In the genomic region with DNA sequence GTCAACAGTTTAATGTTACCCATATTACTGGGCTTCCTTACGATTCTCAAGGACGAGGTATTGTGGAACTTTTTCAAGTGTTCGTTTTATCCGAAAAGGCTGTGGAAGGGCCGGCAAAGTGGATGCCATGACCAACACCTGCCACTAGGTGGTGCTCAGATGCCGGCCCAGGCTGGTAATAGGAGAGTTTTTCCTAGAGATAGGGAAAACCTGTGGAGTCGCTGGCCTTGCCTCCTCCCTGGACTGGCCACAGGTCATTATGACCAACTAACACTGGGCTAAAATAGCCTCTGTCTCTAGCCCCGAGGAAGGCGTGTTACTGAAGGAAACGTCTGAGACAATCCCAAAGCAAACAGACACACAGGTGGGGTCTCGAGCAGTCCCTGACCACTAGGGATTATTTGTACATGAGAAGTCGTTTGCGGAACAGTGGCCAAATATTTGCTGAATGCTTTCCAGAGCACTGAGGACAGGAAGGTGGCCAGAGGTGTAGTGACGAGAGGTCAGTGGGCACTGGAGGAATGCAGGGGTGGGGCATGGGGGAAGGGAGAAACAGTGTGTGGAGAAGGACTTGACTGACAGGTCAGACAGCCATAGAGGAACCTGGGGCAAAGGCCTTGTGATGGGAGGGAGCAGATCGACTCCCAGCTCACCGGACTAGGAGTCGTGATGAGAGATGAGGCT, we compare ENCODE assay signal across 8 mouse cellular contexts. TPM values are rescaled to one million over a fixed set of nuclear protein-coding genes. Genes with fewer than 3 reads are reported as not detected.
DNase-seq lines count a peak whose midpoint lies in the region; ATAC-seq and TF ChIP-seq lines count a peak whose summit lies in the region.

No protein-coding gene starts in this region.

- TF ChIP-seq CTCF in CH12.LX (conservative IDR thresholded peaks at IDR 0.05 in 1 of 2, IDR thresholded peaks at IDR 0.05 in 1 of 2; ENCODE audit: low read depth in 2 of 2, low read length in 2 of 2) = peak; percentile 54 to 86; a peak in 3 of 4 replicates
- peak; percentile 97 for TF ChIP-seq CTCF in stomach, postnatal 0 days (IDR thresholded peaks at IDR 0.05; ENCODE audit: low read depth)

- peaks cover 4% of the 10 kb centered on the region for H3K27me3 ChIP-seq in CH12.LX (replicated peaks)
- peaks cover 8% of the 10 kb centered on the region; the same call in 1 of the 2 replicates for H3K27me3 ChIP-seq in heart, embryonic 13.5 days (replicated peaks)
- no peaks in the 10 kb centered on the region for H3K27me3 ChIP-seq in kidney, embryonic 16.5 days (ENCODE audit: insufficient read depth, low read length)
- 0 out of 2 replicates have a peak, but pooled peaks cover 3% of the 10 kb centered on the region for H3K27me3 ChIP-seq in liver, embryonic 11.5 days (replicated peaks; ENCODE audit: control insufficient read depth, insufficient read depth, low read length)
- H3K27me3 ChIP-seq in stomach, postnatal 0 days (ENCODE audit: control insufficient read depth, insufficient read depth, low read length) = no peaks in the 10 kb centered on the region

- peak overlapping the region; percentile 90 for H3K4me2 ChIP-seq in CH12.LX (ENCODE audit: insufficient read depth, low read depth, poor library complexity, severe bottlenecking)
- H3K4me2 ChIP-seq in heart, embryonic 13.5 days = peak overlapping the region; percentile 54
- no peak overlapping the region for H3K4me2 ChIP-seq in kidney, embryonic 16.5 days (replicated peaks; ENCODE audit: low read depth, low read length)
- H3K4me2 ChIP-seq in liver, embryonic 11.5 days = peak overlapping the region; percentile 47
- H3K4me2 ChIP-seq in stomach, postnatal 0 days (replicated peaks; ENCODE audit: low read depth) = peak overlapping the region; percentile 25

- in situ Hi-C loops in CH12.LX (cut with MboI; ENCODE audit: low pct_ligation_motif_present, low pct_unique_long_range_greater_than_20kb, low sequenced_read_pairs) = no loop called here

- H3K27ac ChIP-seq in CH12.LX (ENCODE audit: insufficient read depth, low read depth) = no peak overlapping the region
- 0 out of 2 replicates have a peak overlapping the region, but pooled peaks have one; percentile 2 for H3K27ac ChIP-seq in brown adipose tissue, adult 24 weeks (replicated peaks; ENCODE audit: low read depth, low read length)
- no peak overlapping the region for H3K27ac ChIP-seq in heart, embryonic 13.5 days (replicated peaks)
- H3K27ac ChIP-seq in kidney, embryonic 16.5 days (ENCODE audit: low read length) = no peak overlapping the region
- H3K27ac ChIP-seq in liver, embryonic 11.5 days (ENCODE audit: low read depth, low read length) = peak overlapping the region; percentile 66
- H3K27ac ChIP-seq in stomach, postnatal 0 days (replicated peaks) = 0 out of 2 replicates have a peak overlapping the region, but pooled peaks have one; percentile 24

- WGBS in heart, embryonic 13.5 days = 17% methylated on average over 17 of the region's 17 CpGs
- WGBS in kidney, embryonic 16.5 days = 17% methylated on average over 17 of the region's 17 CpGs
- WGBS in liver, embryonic 11.5 days = 22% methylated on average over 17 of the region's 17 CpGs
- 10% methylated on average over 17 of the region's 17 CpGs for WGBS in stomach, postnatal 0 days

- peak; percentile 35; the same call in 1 of the 2 replicates for TF ChIP-seq POLR2A in CH12.LX (IDR thresholded peaks at IDR 0.05; ENCODE audit: low read depth, low read length)

- H3K36me3 ChIP-seq in CH12.LX (replicated peaks in 1 of 2; ENCODE audit: control insufficient read depth in 1 of 2, insufficient read depth in 1 of 2, low read length in 1 of 2) = no peaks in the 10 kb centered on the region
- no peaks in the 10 kb centered on the region for H3K36me3 ChIP-seq in heart, embryonic 13.5 days
- H3K36me3 ChIP-seq in kidney, embryonic 16.5 days (ENCODE audit: insufficient read depth, low read length) = no peaks in the 10 kb centered on the region
- no peaks in the 10 kb centered on the region for H3K36me3 ChIP-seq in liver, embryonic 11.5 days (ENCODE audit: control insufficient read depth, insufficient read depth, low read length)
- H3K36me3 ChIP-seq in stomach, postnatal 0 days (ENCODE audit: control insufficient read depth, insufficient read depth, low read length) = no peaks in the 10 kb centered on the region

- dilution Hi-C loops in CH12.LX (cut with MboI; ENCODE audit: extremely low pct_ligation_motif_present, extremely low pct_unique_long_range_greater_than_20kb, low sequenced_read_pairs) = no loop called here

- no peaks in the 10 kb centered on the region for H3K9me3 ChIP-seq in CH12.LX (replicated peaks; ENCODE audit: low read length)
- H3K9me3 ChIP-seq in heart, embryonic 13.5 days = peaks cover under 1% of the 10 kb centered on the region; the same call in 1 of the 2 replicates
- H3K9me3 ChIP-seq in kidney, embryonic 16.5 days (ENCODE audit: low read length) = no peaks in the 10 kb centered on the region
- H3K9me3 ChIP-seq in liver, embryonic 11.5 days (ENCODE audit: control insufficient read depth, low read length) = no peaks in the 10 kb centered on the region
- H3K9me3 ChIP-seq in stomach, postnatal 0 days (ENCODE audit: control insufficient read depth, low read length) = no peaks in the 10 kb centered on the region

- TF ChIP-seq RAD21 in CH12.LX (IDR thresholded peaks at IDR 0.05; ENCODE audit: low read depth, low read length) = peak; percentile 83

- peak; percentile 68 for ATAC-seq in erythroid progenitor cell, adult 5-6 weeks (replicated peaks; ENCODE audit: low FRiP score, poor library complexity, severe bottlenecking)
- ATAC-seq in heart, embryonic 13.5 days (ENCODE audit: extremely low read depth, insufficient number of reproducible peaks, low FRiP score, low TSS enrichment) = 0 out of 2 replicates have a peak, but pooled peaks have one; percentile 31
- peak; percentile 76 for ATAC-seq in kidney, embryonic 16.5 days (ENCODE audit: low FRiP score, low TSS enrichment)
- peak; percentile 83 for ATAC-seq in liver, embryonic 11.5 days (replicated peaks; ENCODE audit: low FRiP score)
- ATAC-seq in stomach, postnatal 0 days (ENCODE audit: low FRiP score, low TSS enrichment) = peak; percentile 82

- H3K9ac ChIP-seq in CH12.LX (ENCODE audit: insufficient read depth, low read depth) = peak overlapping the region; percentile 29; the same call in 1 of the 2 replicates
- H3K9ac ChIP-seq in heart, embryonic 13.5 days = peak overlapping the region; percentile 28; the same call in 1 of the 2 replicates
- no peak overlapping the region for H3K9ac ChIP-seq in kidney, embryonic 16.5 days (replicated peaks; ENCODE audit: low read length)
- no peak overlapping the region for H3K9ac ChIP-seq in liver, embryonic 11.5 days (ENCODE audit: low read depth, low read length)
- H3K9ac ChIP-seq in stomach, postnatal 0 days (ENCODE audit: low read length) = no peak overlapping the region

- TF ChIP-seq EP300 in CH12.LX (IDR thresholded peaks at IDR 0.05; ENCODE audit: low read length) = no peak
- TF ChIP-seq EP300 in stomach, postnatal 0 days (optimal IDR thresholded peaks at IDR 0.05) = no peak

- peak overlapping the region; percentile 42 to 55 (median 44) for H3K4me3 ChIP-seq in CH12.LX (replicated peaks in 1 of 3; ENCODE audit: low read depth in 2 of 3, low read length in 2 of 3, poor library complexity in 1 of 3)
- H3K4me3 ChIP-seq in brown adipose tissue, adult 24 weeks (ENCODE audit: insufficient read depth, low read depth, low read length) = peak overlapping the region; percentile 30
- peak overlapping the region; percentile 8; the same call in 1 of the 2 replicates for H3K4me3 ChIP-seq in heart, embryonic 13.5 days
- no peak overlapping the region for H3K4me3 ChIP-seq in kidney, embryonic 16.5 days (ENCODE audit: low read length)
- no peak overlapping the region for H3K4me3 ChIP-seq in liver, embryonic 11.5 days (ENCODE audit: low read depth, low read length)
- no peak overlapping the region for H3K4me3 ChIP-seq in stomach, postnatal 0 days (ENCODE audit: low read depth, low read length)

- H3K79me2 ChIP-seq in CH12.LX (replicated peaks; ENCODE audit: control insufficient read depth, extremely low read depth, insufficient read depth, poor library complexity, severe bottlenecking) = no peaks in the 10 kb centered on the region

- DNase-seq in CH12.LX (ENCODE audit: extremely low read depth) = peak; percentile 79
- DNase-seq in liver, embryonic 11.5 days (ENCODE audit: low spot score) = peak; percentile 75
- peak; percentile 26 to 42 for DNase-seq in natural killer cell, adult 2 months (ENCODE audit: low spot score in 2 of 2)
- DNase-seq in stomach, postnatal 0 days (ENCODE audit: low spot score) = peak; percentile 82

- H3K4me1 ChIP-seq in CH12.LX (ENCODE audit: control insufficient read depth in 1 of 2, insufficient read depth in 2 of 2) = peaks cover 6 to 8% of the 10 kb centered on the region in 2 experiments
- no peaks in the 10 kb centered on the region for H3K4me1 ChIP-seq in brown adipose tissue, adult 24 weeks (ENCODE audit: control insufficient read depth, insufficient read depth, insufficient read length, low read length)
- H3K4me1 ChIP-seq in heart, embryonic 13.5 days = peaks cover 23% of the 10 kb centered on the region
- peaks cover 12% of the 10 kb centered on the region; the same call in 1 of the 2 replicates for H3K4me1 ChIP-seq in kidney, embryonic 16.5 days (ENCODE audit: insufficient read depth, low read length)
- peaks cover 3% of the 10 kb centered on the region for H3K4me1 ChIP-seq in liver, embryonic 11.5 days (replicated peaks; ENCODE audit: control insufficient read depth, insufficient read depth, low read length)
- H3K4me1 ChIP-seq in stomach, postnatal 0 days (replicated peaks; ENCODE audit: control insufficient read depth, insufficient read depth) = 0 out of 2 replicates have a peak, but pooled peaks cover 4% of the 10 kb centered on the region

TF ChIP-seq in CH12.LX, 34 proteins besides CTCF, POLR2A, EP300 and RAD21 (continues in another document):
- TF ChIP-seq TBP (conservative IDR thresholded peaks at IDR 0.05; ENCODE audit: low read depth, low read length) (0 out of 2 replicates have a peak, but pooled peaks have one; percentile 36), SMC3 (IDR thresholded peaks at IDR 0.05; ENCODE audit: low read depth, low read length) (peak; percentile 50), NRF1 (IDR thresholded peaks at IDR 0.05; ENCODE audit: low read depth, low read length) (no peak), ELF1 (IDR thresholded peaks at IDR 0.05; ENCODE audit: low read depth, low read length) (no peak)

RNA-seq across cellular contexts. Expression of a gene that starts 30.4 kb away (rescaled TPM):
- total RNA-seq in CH12.LX (2012; rRNA removed) (2,026 and 2,130 TPM in 2 replicates), CH12.LX (2014; rRNA removed) (1,346 and 1,653 TPM in 2 replicates)
- polyA plus RNA-seq in CH12.LX (2012; ENCODE audit: insufficient read length, low read depth) = 1,081 and 1,180 TPM in 2 replicates
- polyA plus RNA-seq in brown adipose tissue, adult 24 weeks (2012; ENCODE audit: insufficient read depth, insufficient read length, missing spikeins) = 403 and 404 TPM in 2 replicates
- 526 and 549 TPM in 2 replicates for total RNA-seq in erythroid progenitor cell, adult 5-6 weeks (2015; ENCODE audit: low replicate concordance)
- 375 and 420 TPM in 2 replicates for total RNA-seq in erythroid progenitor cell, adult 5-6 weeks (2017; ENCODE audit: low replicate concordance)
- 425 and 468 TPM in 2 replicates for polyA plus RNA-seq in heart, embryonic 13.5 days (2015; fragmentation: Nextera tagmentation; extraction: Ambion mirVana)
- 730 and 733 TPM in 2 replicates for polyA plus RNA-seq in kidney, embryonic 16.5 days (2015; fragmentation: Nextera tagmentation; extraction: Ambion mirVana)
- 1,178 and 1,306 TPM in 2 replicates for polyA plus RNA-seq in liver, embryonic 11.5 days (2014; fragmentation: Nextera tagmentation; extraction: Ambion mirVana)
- polyA plus RNA-seq in stomach, postnatal 0 days (2015; fragmentation: Nextera tagmentation; extraction: Ambion mirVana) = 742 and 777 TPM in 2 replicates

Comparison
In these comparisons a context has a peak if more than half of its experiments do, and no peak if none do; other contexts are left out.
1. H3K27ac ChIP-seq: peak in brown adipose tissue, adult 24 weeks (single experiment), liver, embryonic 11.5 days (single experiment) and stomach, postnatal 0 days (single experiment); none in CH12.LX (single experiment), heart, embryonic 13.5 days (single experiment) and kidney, embryonic 16.5 days (single experiment).
2. H3K4me3 ChIP-seq: peak in CH12.LX (3 of 3), brown adipose tissue, adult 24 weeks (single experiment) and heart, embryonic 13.5 days (single experiment); none in kidney, embryonic 16.5 days (single experiment), liver, embryonic 11.5 days (single experiment) and stomach, postnatal 0 days (single experiment).
3. H3K9ac ChIP-seq: peak in CH12.LX (single experiment) and heart, embryonic 13.5 days (single experiment); none in kidney, embryonic 16.5 days (single experiment), liver, embryonic 11.5 days (single experiment) and stomach, postnatal 0 days (single experiment).
4. ATAC-seq: peak in every context shown above with its lines; median percentile 83 in liver, embryonic 11.5 days; 82 in stomach, postnatal 0 days; 76 in kidney, embryonic 16.5 days; 68 in erythroid progenitor cell, adult 5-6 weeks; 31 in heart, embryonic 13.5 days.
5. Peak in every context shown above with its lines, with median percentiles within 50 percentile points of each other: DNase-seq.